Mouse (Mus musculus): Measurements from ENCODE around the gene Hist1h4h.

DNA sequence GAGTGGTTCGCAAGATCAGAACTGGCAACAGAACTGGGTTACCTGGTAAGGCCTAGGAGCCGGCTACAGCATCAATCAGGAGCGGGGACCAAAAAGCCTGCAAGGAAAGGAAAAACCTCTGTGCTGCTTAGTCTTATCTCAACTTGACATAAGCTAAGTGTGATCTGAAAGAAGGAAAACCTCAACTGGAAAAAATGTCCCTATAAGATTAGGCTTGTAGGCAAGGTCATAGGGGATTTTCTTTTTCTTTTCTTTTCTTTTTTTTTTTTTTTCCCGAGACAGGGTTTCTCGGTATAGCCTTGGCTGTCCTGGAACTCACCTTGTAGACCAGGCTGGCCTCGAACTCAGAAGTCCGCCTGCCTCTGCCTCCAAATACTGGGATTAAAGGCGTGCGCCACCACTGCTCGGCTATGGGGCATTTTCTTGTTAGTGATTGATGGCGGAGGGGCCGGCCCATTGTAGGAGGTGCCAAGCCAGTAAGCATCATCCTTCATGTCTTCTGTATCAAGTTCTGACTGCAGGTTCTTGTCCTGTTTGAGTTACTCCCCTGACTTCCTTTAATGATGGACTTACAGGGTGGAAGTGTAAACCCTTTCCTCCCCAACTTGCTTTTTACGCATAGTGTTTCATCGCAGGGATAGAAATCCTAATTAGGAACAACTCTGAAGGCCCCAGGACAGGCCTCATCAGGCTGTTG is 23.9 kb upstream of the Hist1h4h start:
- TF ChIP-seq POLR2A (IDR thresholded peaks at IDR 0.05; ENCODE audit: insufficient read length, low read depth) (no peak), POLR2AphosphoS2 (IDR thresholded peaks at IDR 0.05; ENCODE audit: insufficient read length, low read depth) (no peak), REST (IDR thresholded peaks at IDR 0.05; ENCODE audit: insufficient read depth, insufficient read length) (no peak), CEBPB (IDR thresholded peaks at IDR 0.05; ENCODE audit: insufficient read depth, poor library complexity, severe bottlenecking) (no peak), MAX (IDR thresholded peaks at IDR 0.05; ENCODE audit: low read depth) (no peak), USF1 (IDR thresholded peaks at IDR 0.05; ENCODE audit: low read depth) (no peak), SRF (IDR thresholded peaks at IDR 0.05; ENCODE audit: control insufficient read depth, insufficient read length, low read depth) (no peak), MYOD1 (IDR thresholded peaks at IDR 0.05; ENCODE audit: control insufficient read depth in 1 of 3, insufficient read length in 2 of 3, low read depth in 2 of 3) (no peak), E2F4 (IDR thresholded peaks at IDR 0.05; ENCODE audit: insufficient read depth) (no peak), TCF12 (IDR thresholded peaks at IDR 0.05; ENCODE audit: insufficient read depth, poor library complexity, severe bottlenecking) (no peak), MYOG (IDR thresholded peaks at IDR 0.05; ENCODE audit: control insufficient read depth in 1 of 3, insufficient read depth in 1 of 3, insufficient read length in 2 of 3, low read depth in 2 of 3) (no peak), TCF3 (IDR thresholded peaks at IDR 0.05; ENCODE audit: insufficient read length, low read depth) (no peak)
